Mouse (Mus musculus) thymus, adult 2 months (tissue): Measurements from ENCODE around the gene Gstp1. TPM values are rescaled to one million over a fixed set of nuclear protein-coding genes. Genes with fewer than 3 reads are reported as not detected.

Experiments used
- DNase-seq: peaks from one replicate; pipeline ENCODE4 v3.0.0; 2021
- H3K27ac ChIP-seq: fragments of 200-500 bp; 2 replicates; pipeline ENCODE4 v1.5.1; 2012; ENCODE audit warnings: low read length, control low read depth; ENCODE audit not compliant: control insufficient read depth, insufficient read depth
- H3K27me3 ChIP-seq: fragments of 200-500 bp; 2 replicates; pipeline ENCODE4 v1.6.1; 2012; ENCODE audit warnings: mild to moderate bottlenecking, low read length, moderate library complexity, mixed read lengths; ENCODE audit not compliant: control insufficient read depth, insufficient read depth
- H3K36me3 ChIP-seq: fragments of 200-500 bp; 2 replicates; pipeline ENCODE4 v1.6.1; 2012; ENCODE audit warnings: mild to moderate bottlenecking, low read length, moderate library complexity; ENCODE audit not compliant: control insufficient read depth, insufficient read depth
- H3K4me1 ChIP-seq: fragments of 200-500 bp; replicated peaks from 2 replicates; pipeline ENCODE4 v1.6.1; 2012; ENCODE audit warnings: low read length; ENCODE audit not compliant: control insufficient read depth, insufficient read depth
- H3K4me3 ChIP-seq: fragments of 200-500 bp; 2 replicates; pipeline ENCODE4 v1.5.1; 2012; ENCODE audit warnings: mild to moderate bottlenecking, low read length, control low read depth, moderate library complexity; ENCODE audit not compliant: control insufficient read depth, insufficient read depth
- CTCF ChIP-seq: fragments of 200-500 bp; IDR thresholded peaks from 2 replicates; pipeline ENCODE4 v1.5.1; 2012; ENCODE audit warnings: mild to moderate bottlenecking, control low read depth, low read length, moderate library complexity, borderline replicate concordance; ENCODE audit not compliant: control insufficient read depth, poor library complexity, insufficient read depth; ENCODE audit errors: extremely low read depth
- POLR2A ChIP-seq: fragments of 200-500 bp; IDR thresholded peaks from 2 replicates; pipeline ENCODE4 v1.6.1; 2012; ENCODE audit warnings: mild to moderate bottlenecking, low read length, control low read depth, moderate library complexity; ENCODE audit not compliant: control insufficient read depth, poor library complexity, insufficient read depth; ENCODE audit errors: extremely low read depth
- WGBS: fragments of 180-500 bp; shearing (Covaris S2); methylation state at CpG from one replicate; pipeline ENCODE4 v1.1.7; 2018; 5-methylcytosine and 5-hydroxymethylcytosine counted together
- polyA plus RNA-seq: library from polyadenylated mRNA; depleted of rRNA; stranded (reverse); fragments of >200 nt; gene quantifications from 2 replicates; pipeline ENCODE4 v1.2.3, GENCODE M21; 2012

Gstp1 gene
- polyA plus RNA-seq, 1 experiment: 318 TPM

DNA sequence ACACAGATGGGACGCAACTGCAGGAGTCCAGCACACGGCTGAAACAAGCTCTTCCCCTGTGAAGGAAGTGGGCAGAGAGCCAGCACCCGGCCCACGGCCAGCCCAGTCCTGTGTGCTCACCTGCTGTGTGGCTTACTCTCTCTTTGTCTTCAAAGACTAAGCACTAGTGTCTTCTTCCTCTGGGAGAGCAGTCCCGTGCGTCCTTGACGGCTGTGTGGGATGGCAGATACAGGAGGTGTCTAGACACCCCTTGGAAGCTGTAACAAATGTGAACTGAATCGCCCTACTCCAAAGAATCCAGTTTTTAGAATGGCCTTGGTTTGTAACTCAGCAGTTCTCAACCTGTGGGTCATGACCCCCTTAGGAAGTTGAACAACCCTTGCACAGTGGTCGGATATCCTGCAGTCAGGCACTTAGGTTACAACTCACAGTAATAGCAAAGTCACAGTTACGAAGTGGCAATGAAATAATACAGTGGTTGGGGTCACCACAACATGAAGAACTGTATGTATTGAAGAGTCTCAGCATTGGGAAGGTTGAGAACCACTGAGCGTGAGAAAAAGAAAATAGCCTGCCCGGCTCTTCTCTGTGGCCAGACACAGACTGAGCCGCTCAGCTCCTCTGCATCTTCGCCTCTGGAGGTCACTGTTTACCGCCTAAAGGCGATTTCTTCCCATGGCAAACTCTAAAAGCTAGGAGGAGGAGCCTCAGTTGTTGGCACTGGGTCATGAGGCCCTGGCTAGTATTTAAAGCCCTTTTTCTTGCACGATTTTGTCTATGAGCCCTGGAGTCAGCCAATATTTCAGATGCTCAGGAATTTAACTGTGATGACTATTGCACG lies 18.8 kb downstream of the Gstp1 start:
- WGBS: 15% methylated on average over 18 of the region's 18 CpGs
- peaks cover 3% of the 10 kb centered on the region; the same call in 1 of the 2 replicates for H3K4me1 ChIP-seq
- no peak overlapping the region for H3K27ac ChIP-seq
- TF ChIP-seq CTCF (0 out of 2 replicates have a peak, but pooled peaks have one; percentile 32), POLR2A (no peak)
- H3K4me3 ChIP-seq: no peak overlapping the region
- no peaks in the 10 kb centered on the region for H3K27me3 ChIP-seq
- peak; percentile 56 for DNase-seq
- no peaks in the 10 kb centered on the region for H3K36me3 ChIP-seq

DNA sequence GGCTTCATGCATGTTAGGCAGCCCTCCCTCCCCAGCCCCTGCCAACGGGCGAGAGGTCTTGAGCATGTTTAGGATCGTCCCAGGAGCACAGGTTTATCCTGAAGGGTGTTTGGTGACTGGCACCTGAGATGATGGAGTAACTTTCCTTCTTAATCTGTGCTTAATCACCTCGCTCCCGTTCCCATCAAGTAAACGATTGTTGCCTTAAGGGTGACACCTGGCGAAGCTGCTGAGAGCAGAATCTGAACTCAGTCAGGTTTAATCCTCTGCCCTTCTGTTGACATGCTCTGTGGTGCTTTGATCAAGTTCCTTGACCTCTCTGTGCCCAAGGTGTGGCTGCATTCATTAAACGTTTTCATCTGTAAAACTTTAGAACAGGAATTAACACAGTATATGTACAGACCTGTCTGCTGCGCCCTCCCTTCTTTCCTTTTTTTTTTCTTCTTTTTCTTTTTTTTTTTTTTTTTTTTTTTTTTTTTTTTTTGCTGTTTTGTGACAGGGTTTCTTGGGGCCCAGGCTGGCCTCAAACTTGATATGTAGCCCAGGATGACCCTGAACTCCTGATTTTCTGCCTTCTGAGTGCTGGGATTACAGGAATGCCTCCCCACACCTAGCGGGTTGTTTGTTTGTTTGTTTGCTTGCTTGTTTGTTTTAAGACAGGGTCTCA lies 19.7 kb downstream of the Gstp1 start:
- Histone ChIP-seq H3K27ac (no peak overlapping the region), H3K36me3 (no peaks in the 10 kb centered on the region), H3K27me3 (no peaks in the 10 kb centered on the region), H3K4me3 (no peak overlapping the region), H3K4me1 (peaks cover 4% of the 10 kb centered on the region)
- TF ChIP-seq CTCF: no peak
- TF ChIP-seq POLR2A: no peak
- DNase-seq: no peak
- 89% methylated on average over 10 of the region's 10 CpGs for WGBS

DNA sequence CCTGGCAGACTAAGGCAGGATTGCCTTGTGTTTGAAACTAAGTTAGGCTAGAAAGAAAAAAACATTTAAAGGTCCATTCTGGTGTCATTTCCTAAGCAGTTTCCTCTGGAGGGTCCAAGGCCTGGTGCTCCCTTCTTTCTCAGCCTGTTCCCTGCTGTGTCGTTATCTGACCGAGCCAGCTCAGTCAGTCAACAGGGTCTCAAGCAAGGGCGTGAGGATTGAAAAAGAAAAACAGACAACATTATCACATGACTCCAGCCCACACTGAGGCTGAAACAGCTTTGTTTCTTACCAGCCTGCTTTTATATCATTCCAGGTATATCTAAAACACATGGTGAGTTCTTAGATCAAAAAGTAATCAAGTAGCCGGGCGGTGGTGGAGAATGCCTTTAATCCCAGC lies 22.1 kb downstream of the Gstp1 start:
- Histone ChIP-seq H3K27me3 (no peaks in the 10 kb centered on the region), H3K4me1 (peaks cover 10% of the 10 kb centered on the region), H3K4me3 (no peak overlapping the region), H3K36me3 (no peaks in the 10 kb centered on the region), H3K27ac (no peak overlapping the region)
- WGBS: 97% methylated on average over 5 of the region's 5 CpGs
- no peak for TF ChIP-seq POLR2A
- no peak for TF ChIP-seq CTCF
- DNase-seq: no peak

DNA sequence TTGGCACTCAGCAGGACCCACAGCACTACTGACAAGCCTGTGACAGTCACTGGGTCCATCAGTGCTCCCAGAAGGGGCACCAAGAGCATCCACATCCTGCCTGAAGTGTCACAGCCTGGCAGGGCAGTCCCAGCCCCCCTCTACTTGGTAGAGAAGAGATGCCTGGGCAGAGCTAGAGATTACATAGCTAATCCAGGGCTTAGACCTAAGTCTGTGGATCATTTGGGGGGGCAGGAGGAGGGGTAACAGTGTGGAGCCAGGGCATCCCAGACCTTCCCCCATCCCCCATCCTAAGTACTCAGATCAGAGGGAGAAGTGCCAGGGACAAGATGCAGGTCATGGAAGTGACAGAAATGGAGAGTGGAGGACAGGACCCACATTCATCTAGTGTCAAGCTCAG lies 23.0 kb downstream of the Gstp1 start:
- no peak overlapping the region for H3K27ac ChIP-seq
- DNase-seq: no peak
- no peaks in the 10 kb centered on the region; the same call in 1 of the 2 replicates for H3K36me3 ChIP-seq
- no peaks in the 10 kb centered on the region for H3K27me3 ChIP-seq
- H3K4me1 ChIP-seq: peaks cover 10% of the 10 kb centered on the region
- TF ChIP-seq CTCF: no peak
- TF ChIP-seq POLR2A: no peak
- H3K4me3 ChIP-seq: no peak overlapping the region

DNA sequence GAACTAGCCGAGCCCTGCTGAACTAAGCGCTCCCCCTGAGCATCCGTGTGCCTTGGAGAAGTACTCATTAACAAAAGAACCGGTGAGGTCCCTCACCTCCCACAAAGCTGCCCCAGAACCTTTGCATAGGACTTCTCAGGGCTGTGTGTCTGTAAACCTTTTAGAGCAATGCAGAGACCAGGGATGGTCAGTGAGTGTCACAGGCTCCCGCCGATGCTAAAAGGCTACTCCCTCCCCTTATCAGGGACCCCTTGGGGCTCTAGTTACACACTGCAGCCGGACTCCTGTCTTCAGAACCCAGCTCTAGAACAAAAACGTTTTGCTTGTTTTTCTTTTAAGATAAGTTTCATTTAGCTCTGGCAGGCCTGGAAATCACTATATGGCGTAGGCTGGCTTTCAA lies 24.7 kb downstream of the Gstp1 start:
- Histone ChIP-seq H3K4me1 (peaks cover 7% of the 10 kb centered on the region), H3K4me3 (peak overlapping the region; percentile 60), H3K27ac (no peak overlapping the region), H3K27me3 (no peaks in the 10 kb centered on the region), H3K36me3 (peaks cover 7% of the 10 kb centered on the region)
- TF ChIP-seq POLR2A: no peak
- no peak for TF ChIP-seq CTCF
- 32% methylated on average over 9 of the region's 9 CpGs for WGBS
- no peak for DNase-seq

DNA sequence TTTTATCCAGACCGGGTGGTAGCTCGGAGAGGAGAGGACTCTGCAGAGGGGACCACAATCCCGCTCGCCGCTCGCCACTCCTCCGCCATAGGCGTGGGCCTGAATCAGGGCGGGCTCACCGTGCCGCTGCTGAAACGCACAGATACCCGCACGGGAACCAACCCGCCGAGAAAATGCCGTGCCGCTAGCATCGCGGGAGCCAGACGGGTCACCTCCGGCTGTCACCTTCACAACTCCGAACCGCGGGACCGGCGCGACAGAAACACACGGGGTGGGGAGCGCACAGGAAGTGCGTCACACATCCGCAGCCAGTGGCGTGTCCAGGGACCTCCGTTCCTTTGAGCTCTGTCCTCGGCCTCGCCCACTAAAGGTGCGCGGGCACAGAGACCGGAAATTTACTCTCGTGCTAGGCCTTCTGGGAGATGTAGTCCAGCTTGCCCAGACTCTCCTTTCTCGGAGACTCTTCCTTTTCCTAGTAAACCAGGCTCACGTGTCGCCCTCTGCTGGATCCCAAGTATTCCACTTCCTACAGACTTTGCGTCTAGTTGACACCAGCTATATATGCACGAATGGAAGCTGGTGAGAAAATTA lies 25.3 kb downstream of the Gstp1 start, which contains the start of gene Ndufv1:
Gene Ndufv1 (minus strand): TSS at position 375 of the 591 bp plus-strand sequence.
- WGBS: under 1% methylated on average over 45 of the region's 45 CpGs
- H3K36me3 ChIP-seq: peaks cover 12% of the 10 kb centered on the region
- H3K27me3 ChIP-seq: no peaks in the 10 kb centered on the region
- no peak within 1 kb of the TSS for H3K27ac ChIP-seq
- peaks cover 7% of the 10 kb centered on the region for H3K4me1 ChIP-seq
- TF ChIP-seq CTCF: peak; percentile 44; the same call in 1 of the 2 replicates
- TF ChIP-seq POLR2A: peak; percentile 73
- H3K4me3 ChIP-seq: peak within 1 kb of the TSS; percentile 60
- DNase-seq: peak; percentile 94
